Mouse (Mus musculus): ENCODE results near the gene Atp6v1d. TPM values are rescaled to one million over a fixed set of nuclear protein-coding genes. Genes with fewer than 3 reads are reported as not detected.

Atp6v1d gene
- 37.0 and 37.9 TPM in 2 replicates for polyA plus RNA-seq (2012; rRNA removed)
- polyA plus RNA-seq (2014; fragmentation: Nextera tagmentation; extraction: Ambion mirVana), result 64.3 and 70.2 TPM in 2 replicates

DNA sequence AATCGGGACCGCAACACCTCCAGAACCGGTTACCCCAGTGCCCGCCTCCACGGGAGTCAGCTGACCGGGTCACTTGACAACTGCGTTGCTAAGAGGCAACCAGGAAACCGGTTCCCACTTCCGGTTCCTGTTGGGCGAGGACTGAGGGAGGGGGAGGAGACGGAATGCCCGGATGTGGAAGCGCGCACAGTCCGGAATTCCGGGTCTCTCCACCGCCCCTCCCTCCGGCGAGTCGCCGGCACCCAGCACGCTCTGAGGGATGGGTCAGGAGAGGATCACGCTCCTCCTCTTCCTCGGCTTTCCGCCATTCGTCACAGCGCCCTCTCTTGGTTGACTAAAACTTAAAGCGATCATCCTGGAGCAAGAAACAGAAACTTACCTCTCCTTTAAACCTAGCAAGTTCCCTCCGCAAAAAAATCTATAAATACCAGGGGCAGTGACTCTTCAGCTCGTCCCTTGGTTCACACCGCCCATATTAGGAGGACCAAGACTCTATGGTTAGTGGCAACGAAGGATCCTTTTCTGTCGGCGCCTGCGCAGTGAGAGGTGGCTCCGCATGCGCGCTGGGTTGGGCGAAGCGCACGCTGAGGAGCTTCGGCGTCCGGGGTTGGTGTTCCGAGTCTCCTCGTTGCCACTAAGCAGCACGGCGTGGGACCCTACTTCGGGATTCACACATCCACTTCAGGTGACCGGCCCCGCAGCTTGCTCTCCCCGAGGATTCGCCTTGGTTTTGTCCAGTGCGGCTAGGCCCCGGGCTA, at the start of gene Atp6v1d, which contains the start of gene Eif2s1:
Gene Atp6v1d, minus strand, starts transcription at position 143 of the 758 bp plus-strand sequence.
Gene Eif2s1, plus strand, starts transcription at position 324 of the 758 bp plus-strand sequence.
- H3K27me3 ChIP-seq (ENCODE audit: control insufficient read depth, insufficient read depth, low read length), result no peaks in the 10 kb centered on the region
- ATAC-seq (ENCODE audit: low FRiP score, low read depth), result peak; percentile 100
- peak; percentile 99 for DNase-seq (ENCODE audit: low spot score)
- peak; percentile 70; the same call in 1 of the 2 replicates for TF ChIP-seq POLR2A (IDR thresholded peaks at IDR 0.05; ENCODE audit: borderline replicate concordance, extremely low read depth, insufficient read depth, insufficient read length)
- H3K27ac ChIP-seq (replicated peaks; ENCODE audit: low read depth, low read length), result peak within 1 kb of the TSS; percentile 86
- H3K36me3 ChIP-seq (ENCODE audit: control insufficient read depth, insufficient read depth, low read length), result 0 out of 2 replicates have a peak, but pooled peaks cover 3% of the 10 kb centered on the region
- no peaks in the 10 kb centered on the region for H3K9me3 ChIP-seq (ENCODE audit: control insufficient read depth, low read length)
- peak within 1 kb of the TSS; percentile 89 for H3K4me3 ChIP-seq (replicated peaks; ENCODE audit: low read length)
- H3K9ac ChIP-seq (ENCODE audit: low read depth, low read length, severe bottlenecking), result peak within 1 kb of the TSS; percentile 95
- peak within 1 kb of the TSS; percentile 92 for H3K4me2 ChIP-seq (replicated peaks; ENCODE audit: low read depth, low read length, severe bottlenecking)
- H3K4me1 ChIP-seq (ENCODE audit: control insufficient read depth, insufficient read depth, low read length), result peaks cover 14% of the 10 kb centered on the region
- WGBS, result 1% methylated on average over 45 of the region's 55 CpGs

DNA sequence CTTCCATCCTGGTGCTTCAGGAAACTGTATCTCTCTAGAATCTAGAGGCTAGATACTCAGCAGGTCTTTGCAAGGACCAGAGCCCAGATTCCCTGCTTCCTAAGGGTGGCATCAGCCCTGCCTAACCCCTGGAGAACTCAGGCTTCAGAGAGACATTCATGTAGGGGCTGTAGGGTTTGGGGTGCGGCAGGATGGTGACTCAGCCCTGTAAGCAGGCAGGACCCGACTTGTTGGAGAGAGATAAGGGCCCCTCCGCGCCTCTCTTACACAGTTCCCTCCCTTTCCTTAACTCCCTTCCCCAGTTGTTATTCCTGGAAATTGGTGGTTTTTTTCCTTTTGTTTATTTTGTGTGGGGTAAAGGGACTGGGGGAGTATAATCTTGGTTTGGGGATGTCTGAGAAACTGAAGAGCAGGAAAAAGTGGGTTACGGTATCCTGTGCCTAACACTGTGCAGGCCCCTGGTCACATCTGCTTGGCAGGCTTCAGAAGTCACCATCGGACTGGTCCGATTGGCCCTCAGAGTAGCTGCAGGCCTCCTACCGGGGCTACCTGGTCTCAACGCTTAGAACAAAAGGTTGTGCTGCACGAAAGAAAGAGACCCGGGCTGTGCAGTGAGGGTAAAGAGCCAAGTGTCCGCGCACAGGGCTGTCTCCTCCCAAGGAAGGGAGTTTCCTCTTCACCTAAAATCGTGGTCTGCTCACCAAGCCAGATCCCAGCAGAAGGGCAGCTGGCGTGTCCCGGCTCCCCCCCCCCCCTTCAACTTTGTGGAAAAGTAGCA, 49.4 kb upstream of the Atp6v1d start:
- no peak overlapping the region for H3K27ac ChIP-seq (replicated peaks; ENCODE audit: low read depth, low read length)
- H3K27me3 ChIP-seq (ENCODE audit: control insufficient read depth, insufficient read depth, low read length), result peaks cover 36% of the 10 kb centered on the region
- H3K4me2 ChIP-seq (replicated peaks; ENCODE audit: low read depth, low read length, severe bottlenecking), result peak overlapping the region; percentile 81
- peak overlapping the region; percentile 38 for H3K9ac ChIP-seq (ENCODE audit: low read depth, low read length, severe bottlenecking)
- TF ChIP-seq POLR2A (IDR thresholded peaks at IDR 0.05; ENCODE audit: borderline replicate concordance, extremely low read depth, insufficient read depth, insufficient read length), result no peak
- H3K4me1 ChIP-seq (ENCODE audit: control insufficient read depth, insufficient read depth, low read length), result peaks cover 8% of the 10 kb centered on the region; the same call in 1 of the 2 replicates
- DNase-seq (ENCODE audit: low spot score), result no peak
- no peaks in the 10 kb centered on the region for H3K36me3 ChIP-seq (ENCODE audit: control insufficient read depth, insufficient read depth, low read length)
- no peak for ATAC-seq (ENCODE audit: low FRiP score, low read depth)
- WGBS, result 7% methylated on average over 16 of the region's 16 CpGs
- no peaks in the 10 kb centered on the region for H3K9me3 ChIP-seq (ENCODE audit: control insufficient read depth, low read length)
- peak overlapping the region; percentile 40 for H3K4me3 ChIP-seq (replicated peaks; ENCODE audit: low read length)

DNA sequence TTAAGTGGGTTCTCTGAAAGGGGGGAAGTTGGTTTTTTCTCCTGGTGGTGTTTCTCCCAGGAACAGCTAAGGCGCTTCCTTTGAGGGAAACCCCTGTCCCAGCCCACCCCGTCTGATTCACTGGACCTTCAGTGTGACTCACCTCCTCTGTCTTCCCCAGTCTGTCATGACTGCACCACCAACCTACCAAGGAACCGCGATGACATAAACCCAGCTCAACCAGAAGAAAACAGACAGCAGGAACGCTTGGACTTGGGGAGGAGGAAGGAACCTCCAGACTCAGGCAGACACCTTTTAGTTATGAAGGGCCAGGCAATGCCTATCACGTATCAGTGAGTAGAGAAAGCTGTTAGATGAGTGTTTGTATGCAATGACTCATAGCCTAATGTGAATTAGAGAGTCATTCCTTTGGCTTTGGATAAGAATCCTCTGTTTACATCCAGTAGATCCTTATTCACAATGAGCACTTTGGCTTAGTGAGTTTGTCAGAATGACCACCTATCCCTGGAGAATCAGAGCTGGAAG, 46.7 kb upstream of the Atp6v1d start:
- Histone ChIP-seq H3K4me3 (replicated peaks; ENCODE audit: low read length) (no peak overlapping the region), H3K27ac (replicated peaks; ENCODE audit: low read depth, low read length) (no peak overlapping the region), H3K4me1 (ENCODE audit: control insufficient read depth, insufficient read depth, low read length) (peaks cover 8% of the 10 kb centered on the region; the same call in 1 of the 2 replicates), H3K9me3 (ENCODE audit: control insufficient read depth, low read length) (no peaks in the 10 kb centered on the region), H3K36me3 (ENCODE audit: control insufficient read depth, insufficient read depth, low read length) (no peaks in the 10 kb centered on the region), H3K4me2 (replicated peaks; ENCODE audit: low read depth, low read length, severe bottlenecking) (no peak overlapping the region), H3K9ac (ENCODE audit: low read depth, low read length, severe bottlenecking) (no peak overlapping the region), H3K27me3 (ENCODE audit: control insufficient read depth, insufficient read depth, low read length) (peaks cover 36% of the 10 kb centered on the region)
- no peak for DNase-seq (ENCODE audit: low spot score)
- WGBS, result 80% methylated on average over 6 of the region's 6 CpGs
- no peak for ATAC-seq (ENCODE audit: low FRiP score, low read depth)
- no peak for TF ChIP-seq POLR2A (IDR thresholded peaks at IDR 0.05; ENCODE audit: borderline replicate concordance, extremely low read depth, insufficient read depth, insufficient read length)

DNA sequence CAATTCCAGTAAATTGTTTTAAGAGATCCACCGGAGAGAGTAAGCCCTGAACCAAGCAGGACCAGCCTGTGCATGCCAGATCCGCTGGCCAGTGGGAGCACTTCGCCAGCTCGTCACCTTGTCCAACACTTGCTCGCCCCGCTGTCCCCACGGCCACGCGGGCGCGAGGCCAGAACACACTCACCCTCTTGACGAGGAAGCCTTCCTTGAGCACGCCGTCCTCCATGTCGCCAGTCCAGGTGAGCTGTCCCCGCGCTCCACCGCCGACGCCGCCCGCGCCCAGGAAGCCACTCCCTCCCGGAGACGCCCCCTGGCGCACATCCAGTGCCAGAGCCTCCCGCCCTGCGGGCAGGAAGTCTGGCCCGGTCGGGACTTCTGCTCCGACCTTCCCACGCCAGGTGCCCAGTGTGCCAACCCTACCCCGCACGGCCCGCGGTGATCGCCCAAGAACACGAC, 45.3 kb upstream of the Atp6v1d start, which contains the start of gene Plek2:
Gene Plek2, minus strand, starts transcription at position 258 of the 456 bp plus-strand sequence.
- ATAC-seq (ENCODE audit: low FRiP score, low read depth), result no peak
- no peaks in the 10 kb centered on the region for H3K36me3 ChIP-seq (ENCODE audit: control insufficient read depth, insufficient read depth, low read length)
- H3K4me1 ChIP-seq (ENCODE audit: control insufficient read depth, insufficient read depth, low read length), result peaks cover 4% of the 10 kb centered on the region; the same call in 1 of the 2 replicates
- no peak within 1 kb of the TSS for H3K27ac ChIP-seq (replicated peaks; ENCODE audit: low read depth, low read length)
- 1% methylated on average over 32 of the region's 38 CpGs for WGBS
- H3K9me3 ChIP-seq (ENCODE audit: control insufficient read depth, low read length), result no peaks in the 10 kb centered on the region
- H3K4me3 ChIP-seq (replicated peaks; ENCODE audit: low read length), result peak within 1 kb of the TSS; percentile 41
- H3K9ac ChIP-seq (ENCODE audit: low read depth, low read length, severe bottlenecking), result peak within 1 kb of the TSS; percentile 52
- H3K27me3 ChIP-seq (ENCODE audit: control insufficient read depth, insufficient read depth, low read length), result peaks cover 23% of the 10 kb centered on the region
- DNase-seq (ENCODE audit: low spot score), result no peak
- H3K4me2 ChIP-seq (replicated peaks; ENCODE audit: low read depth, low read length, severe bottlenecking), result peak within 1 kb of the TSS; percentile 90
- no peak for TF ChIP-seq POLR2A (IDR thresholded peaks at IDR 0.05; ENCODE audit: borderline replicate concordance, extremely low read depth, insufficient read depth, insufficient read length)

DNA sequence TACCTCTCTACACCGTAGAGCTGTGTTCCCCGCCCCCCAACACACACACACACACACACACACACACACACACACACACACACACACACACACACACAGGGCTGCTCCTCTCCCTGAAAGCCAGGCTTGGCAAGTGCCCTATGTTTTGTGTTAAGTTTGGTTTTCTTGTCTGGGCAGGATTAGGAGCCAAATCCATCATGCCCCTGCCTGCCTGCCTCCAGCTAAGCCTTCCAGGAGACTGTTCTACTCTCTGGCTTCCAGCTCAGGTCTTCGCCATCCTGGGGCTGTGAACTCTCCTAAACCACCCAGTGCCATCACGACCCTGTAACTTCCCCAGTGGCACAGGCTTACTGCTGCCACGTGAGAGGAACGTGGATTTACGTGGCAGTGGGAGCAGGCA, 43.1 kb upstream of the Atp6v1d start:
- Histone ChIP-seq H3K4me3 (replicated peaks; ENCODE audit: low read length) (no peak overlapping the region), H3K9ac (ENCODE audit: low read depth, low read length, severe bottlenecking) (no peak overlapping the region), H3K4me1 (ENCODE audit: control insufficient read depth, insufficient read depth, low read length) (no peaks in the 10 kb centered on the region), H3K4me2 (replicated peaks; ENCODE audit: low read depth, low read length, severe bottlenecking) (no peak overlapping the region), H3K9me3 (ENCODE audit: control insufficient read depth, low read length) (no peaks in the 10 kb centered on the region), H3K27me3 (ENCODE audit: control insufficient read depth, insufficient read depth, low read length) (peaks cover 10% of the 10 kb centered on the region; the same call in 1 of the 2 replicates), H3K27ac (replicated peaks; ENCODE audit: low read depth, low read length) (no peak overlapping the region), H3K36me3 (ENCODE audit: control insufficient read depth, insufficient read depth, low read length) (no peaks in the 10 kb centered on the region)
- DNase-seq (ENCODE audit: low spot score) (no peak), ATAC-seq (ENCODE audit: low FRiP score, low read depth) (no peak)
- no peak for TF ChIP-seq POLR2A (IDR thresholded peaks at IDR 0.05; ENCODE audit: borderline replicate concordance, extremely low read depth, insufficient read depth, insufficient read length)
- WGBS, result 82% methylated on average over 7 of the region's 7 CpGs
